Mouse (Mus musculus) gastrocnemius, adult 8-10 months (tissue): ENCODE measurements around the gene Pitx1. TPM values are rescaled to one million over a fixed set of nuclear protein-coding genes. Genes with fewer than 3 reads are reported as not detected.

Experiments used
- DNase-seq, 2 experiments: peaks; one replicate each; pipeline ENCODE4 v3.0.0; 2022; ENCODE audit warnings: low spot score in 2 of 2
- total RNA-seq, 4 experiments: library from RNA; stranded (reverse); gene quantifications; 2 replicates each; pipeline ENCODE4 v1.2.4; 2022

The Pitx1 gene
- total RNA-seq, 4 experiments from 2014 or later = 0.12 to 0.27 (median 0.21) TPM

DNA sequence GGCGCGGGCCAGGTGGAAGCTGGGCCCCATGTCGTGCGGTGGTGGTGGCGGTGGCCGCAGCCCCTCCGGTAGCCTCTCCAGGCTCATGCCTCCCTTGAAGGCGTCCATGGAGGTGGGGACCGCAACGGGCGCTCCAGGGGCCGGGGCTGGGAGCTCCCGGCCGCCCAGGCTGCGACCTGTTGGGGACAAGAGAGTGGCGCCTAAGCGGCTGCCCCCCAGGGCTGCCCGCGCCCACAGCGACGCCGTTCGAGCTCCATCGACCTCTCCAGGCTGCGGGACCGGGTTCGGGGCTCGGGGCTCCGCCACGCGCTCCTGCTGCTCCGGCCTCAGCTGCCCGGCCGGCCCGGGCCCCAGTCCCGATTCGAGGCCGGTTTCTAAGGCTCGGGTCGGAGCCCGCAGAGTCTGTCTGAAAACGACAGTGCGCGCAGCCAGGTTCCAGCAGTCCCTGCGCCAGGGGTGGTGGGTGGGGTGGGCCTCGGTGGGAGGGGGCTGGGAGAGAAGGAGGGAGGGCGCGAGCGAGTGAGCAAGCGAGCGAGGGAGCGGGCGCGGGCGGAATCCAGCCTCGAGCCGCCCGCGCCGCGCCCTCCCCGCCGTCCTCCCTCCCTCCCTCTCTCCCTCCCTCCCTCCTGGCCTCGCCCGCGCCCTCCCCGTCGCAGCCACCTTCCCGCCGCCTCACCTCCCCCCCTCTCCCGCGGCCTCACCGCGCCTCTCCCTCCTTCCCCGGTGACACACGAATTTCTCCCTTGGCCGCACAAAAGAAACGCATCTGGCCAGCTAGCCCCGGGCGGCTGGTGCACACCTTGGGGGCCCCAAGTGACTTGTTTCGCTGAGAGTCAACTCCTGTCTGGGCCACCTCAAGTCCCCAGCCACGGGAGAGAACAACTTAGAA is 4.9 kb downstream of the Pitx1 start:
- DNase-seq = no peak

DNA sequence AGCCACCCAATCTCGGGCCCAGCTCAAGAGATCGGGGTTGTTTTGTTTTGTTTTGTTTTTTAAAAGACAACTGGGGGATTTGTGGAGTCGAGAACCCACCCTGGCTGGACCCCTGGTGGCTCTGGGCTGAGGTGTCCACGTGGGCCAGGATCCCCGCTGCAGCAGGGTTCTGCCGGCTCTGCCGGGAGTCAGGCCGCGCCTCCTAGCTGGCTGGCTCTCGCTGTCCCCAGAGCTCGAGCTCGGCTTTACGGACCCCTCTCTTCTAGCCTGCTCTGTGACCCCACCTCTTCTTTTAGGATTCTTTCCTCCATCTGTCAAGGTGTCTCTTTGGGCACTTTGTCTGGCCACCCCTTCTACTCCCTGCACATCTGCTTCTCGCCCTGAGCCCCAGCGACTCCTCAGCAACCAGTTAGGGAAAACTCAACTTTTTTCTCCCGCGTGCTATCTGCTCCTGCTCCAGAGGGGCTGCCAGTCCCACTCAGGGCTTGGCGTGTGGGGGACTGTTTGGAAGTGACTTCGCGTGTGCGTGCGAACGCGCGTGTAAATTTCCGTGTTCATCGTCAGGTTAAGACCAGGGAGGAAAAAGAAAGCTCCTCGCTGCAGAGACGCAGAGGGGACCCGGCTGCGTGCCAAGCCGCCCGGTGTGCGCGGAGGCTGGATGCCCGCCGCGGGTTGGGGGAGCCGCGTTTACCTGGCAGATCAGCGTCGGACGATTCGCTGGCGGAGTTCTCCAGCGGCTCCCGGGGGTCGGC is 5.7 kb downstream of the Pitx1 start:
- DNase-seq = no peak

DNA sequence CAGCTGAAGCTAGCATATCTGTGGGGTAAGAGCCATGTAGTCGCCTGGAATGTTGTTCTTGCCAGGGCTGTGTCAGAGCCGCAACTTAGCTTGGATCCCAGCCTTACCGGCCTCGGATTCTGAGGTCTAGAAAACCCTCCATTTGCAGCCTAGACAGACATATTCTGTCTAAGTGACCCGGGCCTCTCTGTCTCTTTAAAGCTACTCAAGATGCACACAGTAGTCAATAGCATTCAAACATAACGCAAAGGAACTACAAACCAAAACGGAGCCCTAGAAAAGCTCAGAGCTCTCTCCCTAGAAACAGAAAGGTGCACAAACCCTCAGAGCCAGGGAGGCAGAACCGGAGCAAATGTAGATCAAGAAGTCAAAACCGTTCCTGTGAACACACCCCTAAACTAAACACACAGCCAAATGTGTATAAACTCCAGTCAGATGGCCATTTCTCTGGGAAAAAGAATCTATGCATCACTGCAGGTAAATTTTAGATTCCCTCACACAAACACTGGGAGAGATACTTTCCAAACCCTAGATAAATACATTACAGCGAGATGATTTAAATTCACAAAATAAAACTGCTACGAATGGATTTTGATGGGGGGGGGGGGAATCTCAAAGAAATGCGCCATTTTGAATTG is 6.9 kb downstream of the Pitx1 start:
- DNase-seq = no peak

DNA sequence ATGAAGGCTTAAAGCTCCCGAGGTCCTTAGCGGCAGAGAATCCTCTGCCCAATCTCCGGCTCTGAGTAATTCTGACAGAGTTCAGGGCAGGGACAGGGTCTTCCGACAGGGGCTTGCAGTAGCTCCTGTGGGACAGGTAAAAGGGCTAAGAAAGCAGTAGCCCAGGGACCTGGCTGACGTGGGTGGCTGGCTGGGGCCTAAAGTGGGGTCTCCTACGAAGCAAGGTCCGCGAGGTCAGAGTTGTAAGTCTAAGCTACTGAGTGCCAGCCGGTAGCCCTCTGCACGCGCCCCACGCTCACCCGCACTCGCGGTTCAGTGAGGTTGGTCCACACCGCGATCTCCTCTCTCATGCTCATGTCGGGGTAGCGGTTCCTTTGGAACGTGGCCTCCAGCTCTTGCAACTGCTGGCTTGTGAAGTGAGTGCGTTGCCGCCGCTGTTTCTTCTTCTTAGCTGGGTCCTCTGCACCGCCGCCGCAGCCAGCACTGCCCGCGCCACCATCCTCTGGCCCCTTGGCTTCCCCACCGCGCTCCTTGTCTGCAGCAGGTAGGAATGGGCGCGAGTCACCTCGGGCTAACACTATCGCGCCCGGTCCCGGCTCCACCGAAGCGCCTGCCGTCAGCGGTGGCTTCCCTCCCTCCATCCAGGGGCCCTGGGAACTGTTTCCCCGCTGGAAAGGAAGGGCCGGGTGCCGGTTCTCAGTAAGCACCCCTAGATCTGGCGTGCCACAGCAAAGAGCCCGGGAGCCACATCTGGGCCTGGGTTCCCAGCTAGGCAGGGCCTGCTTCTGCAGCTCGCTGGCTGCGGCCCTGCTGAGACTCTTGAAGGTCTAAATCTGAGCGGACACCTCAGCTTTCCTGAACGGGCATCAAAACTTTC is 7.6 kb downstream of the Pitx1 start:
- DNase-seq = no peak

DNA sequence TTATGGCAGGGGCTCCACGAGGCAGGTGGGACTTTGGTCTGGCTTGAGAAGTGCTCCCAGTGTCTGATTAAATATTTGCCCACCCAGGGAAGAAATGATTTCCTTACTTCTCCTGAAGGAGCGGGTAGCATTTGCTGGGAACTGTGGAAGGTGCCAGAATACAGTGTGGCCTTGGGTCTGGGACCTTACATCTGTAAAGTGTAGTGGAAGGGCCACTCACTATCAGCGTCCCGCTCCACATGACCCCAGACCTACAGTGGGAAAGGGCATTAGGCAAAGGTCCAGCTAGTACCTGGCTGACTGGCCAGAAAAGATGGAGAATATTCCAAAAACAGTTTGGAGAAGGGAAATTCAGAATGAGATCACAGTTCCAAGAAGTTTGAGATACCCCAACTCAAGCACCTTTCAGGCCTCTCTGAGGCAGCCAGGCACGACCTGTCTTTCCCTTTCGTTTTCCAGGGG is 8.3 kb downstream of the Pitx1 start:
- DNase-seq = no peak

DNA sequence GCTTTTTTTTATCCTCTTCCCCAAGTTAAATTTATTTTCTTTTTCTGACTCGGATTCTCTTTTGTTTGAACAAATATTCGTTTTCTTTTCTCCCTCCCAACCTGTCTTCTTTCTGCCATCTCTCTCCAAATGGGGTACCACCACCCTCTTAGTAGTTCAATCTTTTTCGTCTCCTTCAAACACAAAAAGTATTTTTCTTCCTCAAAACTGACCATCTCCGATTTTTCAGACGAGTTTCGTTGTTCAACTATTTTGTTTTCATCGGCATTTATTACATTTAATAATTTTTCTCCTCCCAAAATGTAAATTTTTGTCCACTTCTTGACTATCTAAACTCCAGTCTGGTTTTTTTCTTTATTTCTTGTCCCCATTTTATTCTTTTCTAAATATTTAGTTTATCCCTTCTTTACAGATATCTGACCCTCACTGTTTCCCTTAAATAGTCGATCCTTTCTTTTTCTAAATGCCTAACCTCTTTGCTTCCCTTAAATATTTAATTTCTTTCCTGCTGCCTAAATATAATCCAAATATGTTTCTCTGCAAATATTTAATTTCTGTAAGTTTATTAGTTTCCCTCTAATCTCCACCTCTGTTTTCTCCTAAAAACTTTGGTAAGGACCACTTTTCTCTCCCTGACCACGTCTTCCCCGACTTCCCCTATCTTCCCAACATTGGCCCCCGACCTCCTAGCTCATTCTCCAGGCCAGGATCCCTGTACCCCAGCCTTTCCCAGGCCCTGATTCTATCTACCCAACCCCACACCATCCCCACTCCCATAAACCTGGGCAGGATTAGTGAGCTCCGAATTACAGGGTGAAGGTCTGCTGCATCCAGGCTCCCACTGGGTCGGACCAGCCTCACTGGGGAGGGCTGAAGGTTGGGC is 9.0 kb downstream of the Pitx1 start:
- DNase-seq = no peak

DNA sequence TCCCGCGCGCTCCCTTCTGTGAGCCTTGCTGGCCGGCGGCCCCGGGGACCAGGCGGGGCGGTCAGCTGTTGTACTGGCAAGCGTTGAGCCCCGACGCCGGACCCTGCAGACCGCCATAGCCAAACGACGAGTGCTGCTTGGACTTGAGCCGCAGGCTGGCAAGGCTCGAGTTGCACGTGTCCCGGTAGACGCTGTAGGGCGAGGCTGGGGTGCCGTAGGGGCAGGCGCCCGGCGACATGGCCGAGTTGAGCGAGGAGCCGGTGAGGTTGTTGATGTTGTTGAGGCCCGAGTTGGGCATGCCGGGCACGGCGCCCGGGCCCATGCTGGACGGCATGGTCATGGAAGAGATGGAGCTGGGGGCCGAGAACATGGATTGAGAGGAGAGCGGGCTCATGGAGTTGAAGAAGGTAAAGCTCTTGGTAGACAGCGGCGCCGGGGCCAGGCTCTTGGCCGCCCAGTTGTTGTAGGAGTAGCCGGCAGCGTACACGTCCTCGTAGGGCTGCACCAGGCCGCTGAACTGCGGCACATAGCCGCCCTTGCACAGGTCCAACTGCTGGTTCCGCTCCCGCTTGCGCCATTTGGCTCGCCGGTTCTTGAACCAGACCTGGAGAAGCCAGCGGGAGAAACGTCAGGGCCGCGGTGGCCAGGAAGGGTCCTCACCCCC is 9.9 kb downstream of the Pitx1 start:
- no peak for DNase-seq

DNA sequence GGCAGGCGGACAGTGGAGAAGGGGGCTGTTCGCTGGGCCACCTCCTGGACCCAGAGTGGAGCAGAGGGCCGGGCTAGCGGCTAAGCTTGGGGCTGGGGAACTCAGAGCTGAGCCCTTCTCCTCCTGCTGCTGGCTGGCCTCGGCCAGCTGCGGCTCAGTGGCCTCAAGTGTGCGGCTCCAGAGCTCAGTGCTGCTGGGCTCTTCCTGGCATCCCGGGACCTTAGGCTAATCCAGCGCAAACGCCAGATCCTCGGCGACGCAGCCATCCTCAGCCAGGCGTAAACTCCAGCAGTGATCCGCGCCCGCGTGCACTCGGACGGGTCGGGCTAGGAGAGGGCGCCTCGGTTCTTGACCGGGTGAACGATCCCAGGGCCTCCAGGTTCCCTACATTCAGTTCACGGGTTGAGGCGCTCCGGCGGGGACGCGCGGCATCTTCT is 10.7 kb downstream of the Pitx1 start:
- no peak for DNase-seq

DNA sequence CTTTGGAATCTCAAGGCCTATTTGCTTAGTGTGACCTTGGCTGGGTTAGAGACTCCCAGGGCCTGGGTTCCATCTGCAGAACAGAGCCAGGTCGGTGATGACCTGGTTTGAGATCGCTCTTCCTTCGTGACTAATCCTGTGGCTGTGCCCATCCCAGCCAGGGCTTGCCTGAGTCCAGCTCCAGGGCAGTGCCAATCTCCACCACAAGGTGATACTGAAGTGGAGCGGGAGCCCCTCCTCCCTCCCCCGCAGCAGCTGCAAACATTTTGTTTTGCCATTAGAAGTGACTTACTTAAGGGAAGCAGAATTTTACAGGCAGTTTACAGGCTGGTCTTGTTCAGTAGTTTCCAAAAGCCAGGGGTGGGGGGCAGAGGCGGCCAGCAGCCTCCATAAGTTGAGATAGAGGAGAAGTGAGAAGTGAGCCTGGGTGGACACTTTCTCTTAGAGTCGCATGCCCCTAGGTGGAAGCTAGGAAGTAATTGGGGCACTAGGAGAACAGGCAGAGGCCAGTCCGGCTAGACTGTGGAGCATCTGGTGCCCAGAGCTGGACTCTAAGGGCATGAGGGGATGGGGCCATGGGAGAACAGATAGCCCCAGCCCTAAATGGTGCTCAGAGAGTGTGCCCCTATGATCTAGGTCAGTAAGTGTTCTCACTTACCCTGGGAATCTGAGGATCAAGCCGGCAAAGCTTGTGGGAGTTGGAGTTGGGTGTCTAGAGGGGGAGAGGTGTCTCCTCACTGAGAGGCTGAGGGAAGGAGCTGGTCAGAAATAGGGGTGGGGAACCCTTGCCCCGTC is 11.6 kb downstream of the Pitx1 start:
- no peak for DNase-seq

DNA sequence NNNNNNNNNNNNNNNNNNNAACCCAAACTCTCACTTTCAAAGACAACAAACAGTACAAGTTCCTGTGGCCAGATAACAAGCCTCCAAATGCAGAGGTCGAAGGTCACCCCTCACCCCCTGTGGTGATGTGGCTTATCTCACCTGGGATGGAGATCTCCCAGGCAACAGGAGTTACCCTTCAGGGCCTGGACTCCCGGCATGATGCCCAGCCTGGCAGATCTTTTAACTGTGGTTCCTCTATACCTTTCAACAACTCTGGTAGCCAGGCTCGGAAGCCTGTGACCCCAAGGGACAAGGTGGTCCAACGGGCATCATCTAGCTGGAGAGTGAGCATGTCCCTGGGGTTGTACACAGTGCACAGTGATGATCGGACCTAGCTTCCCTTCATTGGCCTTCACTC is 13.5 kb downstream of the Pitx1 start:
- DNase-seq = no peak

DNA sequence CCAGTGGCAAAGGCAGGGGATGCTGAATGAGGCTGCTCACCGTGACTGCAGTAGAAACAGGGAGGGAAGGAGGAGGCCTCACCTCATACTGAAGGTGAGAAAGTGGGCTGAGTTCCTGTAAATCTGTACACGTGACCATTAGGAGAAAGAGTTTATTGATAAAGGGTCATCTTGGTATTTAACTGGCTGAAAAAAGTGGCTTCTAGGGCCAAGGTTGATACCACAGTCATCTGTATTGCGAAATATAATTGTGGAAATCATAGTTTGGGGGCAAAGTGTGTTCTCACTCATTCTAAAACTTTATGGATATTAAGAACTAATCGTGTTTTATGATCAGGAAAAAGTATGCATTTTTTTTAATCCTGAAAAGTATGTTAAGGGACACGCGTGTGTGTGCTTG is 21.2 kb downstream of the Pitx1 start:
- no peak for DNase-seq

DNA sequence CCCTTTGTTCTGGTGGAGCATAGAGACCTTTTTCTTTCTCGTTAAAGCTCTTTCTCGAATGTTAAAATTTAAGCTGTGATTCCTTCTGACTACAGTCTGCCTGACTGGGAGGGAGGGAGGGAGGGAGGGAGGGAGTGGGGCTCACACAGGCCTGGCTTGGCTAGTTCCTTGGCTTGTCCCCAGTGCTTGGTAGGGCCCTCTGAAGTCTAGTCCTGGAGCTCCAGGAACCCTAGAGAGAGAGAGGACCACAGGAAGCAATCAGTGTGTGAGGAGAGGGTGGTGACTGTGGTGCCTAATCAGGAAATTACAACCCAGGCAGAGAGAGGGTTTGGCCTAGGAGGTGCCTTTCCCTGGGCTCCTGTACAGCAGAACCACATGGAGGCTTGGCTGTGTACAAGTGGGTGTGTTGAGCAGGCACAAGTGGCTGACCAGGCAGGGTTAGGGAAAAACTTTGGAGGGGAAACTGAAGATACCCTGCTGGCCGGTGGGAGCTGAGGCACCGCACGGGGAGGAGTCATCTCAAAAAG is 22.4 kb downstream of the Pitx1 start:
- DNase-seq = no peak

DNA sequence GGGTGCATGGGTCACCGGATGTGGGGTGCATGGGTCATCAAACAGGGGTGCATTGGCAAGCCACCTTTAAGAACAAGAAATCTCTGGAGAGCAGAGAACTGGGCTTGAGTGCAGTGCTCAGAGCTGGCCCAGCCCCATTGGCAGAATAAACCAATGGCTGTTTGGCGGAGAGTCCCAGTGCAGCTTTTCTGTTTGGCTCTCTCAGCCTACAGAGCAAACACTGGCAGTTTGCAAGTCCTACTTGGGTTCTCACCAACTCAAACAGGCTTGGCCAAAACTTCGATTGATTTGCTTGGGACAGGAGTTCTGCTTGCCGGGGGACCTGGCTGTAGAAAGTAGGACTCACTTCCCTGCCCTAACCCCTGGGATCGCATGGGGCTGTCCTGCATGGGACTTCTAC is 25.0 kb downstream of the Pitx1 start:
- DNase-seq = no peak

DNA sequence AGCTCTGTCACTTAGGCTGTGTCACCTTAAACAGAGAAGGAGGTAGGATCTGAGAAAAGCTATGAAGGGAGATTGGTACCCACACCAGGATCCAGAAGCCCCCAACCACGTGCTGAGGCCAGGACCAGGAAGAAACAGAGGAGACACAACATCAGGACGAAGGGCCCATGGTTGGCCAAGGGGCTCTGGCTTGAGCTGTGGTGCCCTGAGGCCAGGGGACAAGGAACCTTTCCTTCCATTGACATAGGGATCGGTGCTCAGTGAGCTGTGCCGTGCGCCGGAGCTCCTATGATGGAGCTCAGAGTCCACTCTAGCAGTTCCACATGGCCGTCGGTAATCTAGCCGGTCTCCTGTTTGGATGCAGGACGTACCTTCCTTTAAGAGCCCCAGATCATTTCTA is 26.3 kb downstream of the Pitx1 start:
- DNase-seq = no peak

DNA sequence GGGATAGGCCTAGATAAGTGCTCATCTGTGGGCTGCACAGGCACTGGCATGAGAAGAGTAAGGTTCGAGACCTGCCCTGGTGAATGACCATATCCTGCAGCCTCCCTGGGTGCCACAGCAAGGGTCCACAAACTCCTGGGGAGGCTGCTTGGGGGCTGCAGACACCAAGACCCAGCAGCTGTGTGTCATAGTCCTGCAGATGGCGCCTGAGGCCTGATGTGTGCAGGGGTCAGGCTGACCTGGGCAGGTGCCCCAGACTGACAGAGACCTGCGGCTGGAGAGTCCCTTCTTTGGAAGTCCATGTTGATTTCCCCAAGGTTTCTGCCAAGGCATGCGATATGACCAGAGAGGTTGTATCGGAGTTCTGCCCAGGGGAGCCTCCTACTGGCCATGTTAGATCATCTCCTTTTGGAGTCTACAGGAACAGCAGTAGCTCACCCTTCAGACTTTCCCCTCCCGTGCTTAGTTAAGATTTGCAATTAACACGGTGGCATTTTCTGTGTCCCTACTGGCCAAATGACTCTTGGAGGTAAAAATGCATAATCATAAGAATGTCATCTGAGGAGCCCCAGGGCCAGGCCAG is 26.9 kb downstream of the Pitx1 start:
- DNase-seq = no peak

DNA sequence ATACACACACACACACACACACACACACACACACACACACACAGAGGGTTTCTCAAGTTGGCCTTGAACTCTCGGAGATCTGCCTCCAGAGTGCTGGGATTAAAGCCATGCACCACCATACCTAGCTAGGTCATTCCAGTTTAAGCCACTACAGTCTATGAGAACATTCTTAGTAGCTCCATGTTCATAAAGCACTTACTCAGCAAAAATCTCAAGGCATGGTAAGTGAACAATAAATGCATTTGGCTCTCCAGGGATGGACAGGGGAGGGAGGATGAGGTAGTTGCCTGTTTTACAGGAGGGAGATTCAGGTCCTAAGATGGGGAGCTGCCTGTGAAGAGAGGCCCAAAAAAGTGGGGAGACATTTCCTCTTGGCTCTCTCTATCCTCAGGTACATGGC is 32.0 kb downstream of the Pitx1 start:
- DNase-seq = no peak

DNA sequence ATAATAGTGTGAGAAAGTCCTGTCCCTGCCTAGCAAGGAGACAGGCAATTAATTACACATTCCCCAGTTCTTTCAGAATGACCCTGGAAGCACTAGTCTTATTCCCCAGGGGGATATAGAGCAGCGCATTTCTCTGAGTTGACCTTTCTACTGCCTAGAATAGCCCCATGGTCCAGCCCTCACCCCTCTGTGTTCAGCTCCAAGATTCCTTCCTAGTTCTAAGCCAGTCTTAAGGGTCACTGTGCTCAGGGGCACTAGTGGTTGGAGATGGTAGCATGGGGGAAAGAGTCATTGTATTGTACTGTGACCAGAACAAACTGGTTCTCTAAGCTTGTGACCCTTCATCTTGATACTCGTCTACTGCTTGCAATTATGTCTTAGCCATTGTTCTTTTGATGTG is 34.7 kb downstream of the Pitx1 start:
- no peak for DNase-seq

DNA sequence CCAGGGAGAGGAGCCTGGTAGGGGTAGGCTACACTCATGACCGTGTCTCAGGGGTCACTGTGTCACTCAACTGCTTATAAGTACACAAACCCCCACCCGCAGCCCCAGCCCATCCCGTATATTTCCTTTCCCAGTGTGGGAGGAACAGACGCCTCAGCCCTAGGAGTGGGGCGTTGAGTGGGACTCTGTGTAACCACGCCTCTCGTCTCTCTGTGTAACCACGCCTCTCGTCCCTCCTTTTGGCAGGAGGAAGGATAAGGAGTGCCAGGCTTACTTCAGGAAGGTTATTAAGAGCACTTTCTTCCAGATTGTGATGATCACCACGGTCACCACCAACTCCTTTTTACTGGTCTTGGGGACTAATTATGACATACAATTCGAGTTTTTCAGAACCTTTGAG is 49.9 kb downstream of the Pitx1 start:
- DNase-seq = no peak
